ENCODE assay signal across 15 mouse cellular contexts in the genomic region with DNA sequence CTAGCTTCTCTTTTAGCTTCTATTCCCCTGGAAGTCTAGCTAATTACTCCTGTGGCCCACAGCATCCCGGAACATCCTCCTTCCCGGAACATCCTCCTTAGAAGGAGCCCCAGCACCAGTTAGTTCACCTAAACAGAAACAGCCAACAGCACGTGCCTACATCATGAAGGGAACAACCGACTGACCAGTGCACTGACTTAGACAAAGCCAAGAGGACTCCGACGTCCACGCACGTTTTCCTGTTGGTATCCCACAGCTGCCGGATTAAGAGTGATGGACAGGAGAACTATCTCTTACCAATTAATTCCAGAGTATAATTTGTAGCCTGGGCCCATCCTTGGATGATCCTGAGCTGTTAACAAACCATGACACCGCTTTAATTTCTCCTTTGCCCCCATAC. TPM values are rescaled to one million over a fixed set of nuclear protein-coding genes. Genes with fewer than 3 reads are reported as not detected.
DNase-seq lines count a peak whose midpoint lies in the region; ATAC-seq and TF ChIP-seq lines count a peak whose summit lies in the region.
"Had no signal": no experiment of that assay in that cellular context is flagged by ENCODE, and none has a peak within 500 bp of the region (broad histone marks: within the 10 kb centered on the region; RNA-seq: fewer than 3 reads in every experiment).

No protein-coding gene starts in this region.

- no peaks in the 10 kb centered on the region for H3K36me3 ChIP-seq in lung, embryonic 14.5 days (ENCODE audit: insufficient read depth)
- no peaks in the 10 kb centered on the region for H3K36me3 ChIP-seq in forebrain, embryonic 13.5 days (ENCODE audit: poor library complexity, severe bottlenecking)
- H3K36me3 ChIP-seq in hindbrain, embryonic 14.5 days (replicated peaks; ENCODE audit: control insufficient read depth, insufficient read depth) = no peaks in the 10 kb centered on the region
- H3K36me3 ChIP-seq in midbrain, embryonic 15.5 days (replicated peaks) = no peaks in the 10 kb centered on the region
- H3K36me3 ChIP-seq: limb, embryonic 13.5 days had no signal

- no peak overlapping the region for H3K9ac ChIP-seq in lung, embryonic 14.5 days
- no peak overlapping the region for H3K9ac ChIP-seq in forebrain, embryonic 13.5 days
- 0 out of 2 replicates have a peak overlapping the region, but pooled peaks have one; percentile 8 for H3K9ac ChIP-seq in hindbrain, embryonic 14.5 days
- no peak overlapping the region for H3K9ac ChIP-seq in midbrain, embryonic 15.5 days
- H3K9ac ChIP-seq: limb, embryonic 13.5 days; liver, embryonic 14.5 days had no signal

- H3K4me3 ChIP-seq in lung, embryonic 14.5 days (ENCODE audit: low read depth, low read length) = no peak overlapping the region
- H3K4me3 ChIP-seq in lung, adult 2 months (replicated peaks; ENCODE audit: extremely low read depth, low read depth, low read length) = no peak overlapping the region
- H3K4me3 ChIP-seq in forebrain, embryonic 13.5 days = no peak overlapping the region
- no peak overlapping the region for H3K4me3 ChIP-seq in hindbrain, embryonic 14.5 days (replicated peaks; ENCODE audit: low read length)
- H3K4me3 ChIP-seq in midbrain, embryonic 15.5 days = no peak overlapping the region
- H3K4me3 ChIP-seq: left cerebral cortex, adult 2 months; limb, embryonic 13.5 days had no signal

- no peaks in the 10 kb centered on the region for H3K27me3 ChIP-seq in lung, embryonic 14.5 days (ENCODE audit: insufficient read depth, low read length)
- no peaks in the 10 kb centered on the region for H3K27me3 ChIP-seq in forebrain, embryonic 13.5 days
- H3K27me3 ChIP-seq in hindbrain, embryonic 14.5 days (ENCODE audit: control insufficient read depth, insufficient read depth, low read length) = no peaks in the 10 kb centered on the region
- no peaks in the 10 kb centered on the region for H3K27me3 ChIP-seq in midbrain, embryonic 15.5 days (replicated peaks)
- H3K27me3 ChIP-seq: CH12.LX; limb, embryonic 13.5 days had no signal

- H3K4me1 ChIP-seq in lung, embryonic 14.5 days (ENCODE audit: insufficient read depth) = 0 out of 2 replicates have a peak, but pooled peaks cover 2% of the 10 kb centered on the region
- peaks cover 2% of the 10 kb centered on the region for H3K4me1 ChIP-seq in lung, adult 2 months (ENCODE audit: control insufficient read depth, insufficient read depth, low read length)
- H3K4me1 ChIP-seq in forebrain, embryonic 13.5 days = peaks cover 17% of the 10 kb centered on the region
- H3K4me1 ChIP-seq in hindbrain, embryonic 14.5 days (replicated peaks; ENCODE audit: control insufficient read depth, insufficient read depth, low read length) = peaks cover 12% of the 10 kb centered on the region; the same call in 1 of the 2 replicates
- peaks cover 13% of the 10 kb centered on the region for H3K4me1 ChIP-seq in midbrain, embryonic 15.5 days

- H3K9me3 ChIP-seq in lung, embryonic 14.5 days (ENCODE audit: low read depth, low read length) = no peaks in the 10 kb centered on the region
- H3K9me3 ChIP-seq in forebrain, embryonic 13.5 days (replicated peaks) = no peaks in the 10 kb centered on the region
- H3K9me3 ChIP-seq in hindbrain, embryonic 14.5 days (ENCODE audit: control insufficient read depth, low read length) = no peaks in the 10 kb centered on the region
- no peaks in the 10 kb centered on the region for H3K9me3 ChIP-seq in midbrain, embryonic 15.5 days
- H3K9me3 ChIP-seq: limb, embryonic 13.5 days had no signal

- peak; percentile 7; the same call in 1 of the 2 replicates for ATAC-seq in lung, embryonic 14.5 days (ENCODE audit: insufficient read depth)
- no peak for ATAC-seq in forebrain, embryonic 13.5 days
- ATAC-seq in hindbrain, embryonic 14.5 days (ENCODE audit: low FRiP score) = 0 out of 2 replicates have a peak, but pooled peaks have one; percentile 15
- peak; percentile 14; the same call in 1 of the 2 replicates for ATAC-seq in midbrain, embryonic 15.5 days (replicated peaks)

- H3K4me2 ChIP-seq in lung, embryonic 14.5 days = no peak overlapping the region
- H3K4me2 ChIP-seq in forebrain, embryonic 13.5 days = peak overlapping the region; percentile 37; the same call in 1 of the 2 replicates
- no peak overlapping the region for H3K4me2 ChIP-seq in hindbrain, embryonic 14.5 days (replicated peaks)
- H3K4me2 ChIP-seq in midbrain, embryonic 15.5 days = no peak overlapping the region
- H3K4me2 ChIP-seq: limb, embryonic 13.5 days had no signal

- no peak for TF ChIP-seq POLR2A in lung, adult 2 months (IDR thresholded peaks at IDR 0.05; ENCODE audit: borderline replicate concordance, extremely low read depth, low read depth, low read length)

- no peak for TF ChIP-seq CTCF in lung, embryonic 14.5 days (IDR thresholded peaks at IDR 0.05; ENCODE audit: low read depth)
- TF ChIP-seq CTCF in lung, adult 2 months (IDR thresholded peaks at IDR 0.05; ENCODE audit: insufficient read depth, low read length) = no peak

- peak overlapping the region; percentile 88; the same call in 1 of the 2 replicates for H3K27ac ChIP-seq in lung, embryonic 14.5 days (ENCODE audit: low read depth)
- peak overlapping the region; percentile 87 for H3K27ac ChIP-seq in forebrain, embryonic 13.5 days
- H3K27ac ChIP-seq in hindbrain, embryonic 14.5 days = peak overlapping the region; percentile 78
- H3K27ac ChIP-seq in midbrain, embryonic 15.5 days = peak overlapping the region; percentile 80
- H3K27ac ChIP-seq: left cerebral cortex, adult 2 months; limb, embryonic 13.5 days; liver, embryonic 14.5 days had no signal

- WGBS in lung, embryonic 14.5 days = 84% methylated on average over 10 of the region's 10 CpGs
- WGBS in lung, adult 2 months = 84% methylated on average over 10 of the region's 10 CpGs
- 75% methylated on average over 10 of the region's 10 CpGs for WGBS in forebrain, embryonic 13.5 days
- WGBS in hindbrain, embryonic 14.5 days = 39% methylated on average over 10 of the region's 10 CpGs
- WGBS in midbrain, embryonic 15.5 days = 38% methylated on average over 10 of the region's 10 CpGs

- no peak for DNase-seq in lung, embryonic 14.5 days
- no peak for DNase-seq in lung, adult 2 months
- no peak for DNase-seq in hindbrain, embryonic 14.5 days (ENCODE audit: low spot score)
- no peak for DNase-seq in gastrocnemius, postnatal 4 days (ENCODE audit: low spot score in 2 of 2)
- no peak for DNase-seq in right cerebral cortex, postnatal 4 days
- no peak for DNase-seq in gastrocnemius, postnatal 25 days
- DNase-seq: kidney, adult 18-20 months; kidney, postnatal 14 days; right cerebral cortex, adult 18-20 months had no signal

RNA-seq across cellular contexts. Expression of gene Il20rb, which starts 47.6 kb away (rescaled TPM):
- polyA plus RNA-seq in lung, embryonic 14.5 days (2014; fragmentation: Nextera tagmentation; extraction: Ambion mirVana) = 1.6 and 2.2 TPM in 2 replicates
- polyA plus RNA-seq in lung, adult 2 months (2012; rRNA removed) = 2.7 and 5.9 TPM in 2 replicates
- 0.66 and 0.76 TPM in 2 replicates for polyA plus RNA-seq in forebrain, embryonic 13.5 days (2015; fragmentation: Nextera tagmentation; extraction: Ambion mirVana)
- polyA plus RNA-seq in hindbrain, embryonic 14.5 days (2014; fragmentation: Nextera tagmentation; extraction: Ambion mirVana) = 0.29 and 0.57 TPM in 2 replicates
- polyA plus RNA-seq in midbrain, embryonic 15.5 days (2015; fragmentation: Nextera tagmentation; extraction: Ambion mirVana) = 0.43 and 0.52 TPM in 2 replicates
- total RNA-seq in gastrocnemius, postnatal 4 days (2021) = 1 to 10 TPM; 4.8 to 5.4 TPM
- 1 to 10 TPM; 1.3 to 1.7 TPM for total RNA-seq in gastrocnemius, postnatal 25 days (2021)
